Mouse (Mus musculus) G1E (cell line): ENCODE results near the gene Nadk.

Experiments used
- CTCF ChIP-seq: IDR thresholded peaks from 2 replicates; pipeline ENCODE4 v1.5.1; 2012; ENCODE audit warnings: low read depth, low read length, inconsistent platforms, mixed read lengths
- GATA1 ChIP-seq: IDR thresholded peaks from 2 replicates; pipeline ENCODE4 v1.6.1; 2012; ENCODE audit warnings: borderline replicate concordance, low read length, inconsistent platforms, mixed read lengths

GRCm38 (mm10) chr4:155551073-155551472 is 11.1 kb upstream of the Nadk start:
- no peak for TF ChIP-seq CTCF
- no peak for TF ChIP-seq GATA1
